Mouse (Mus musculus) neural tube, embryonic 12.5 days (tissue): Measurements from ENCODE around the gene Sox6. TPM values are rescaled to one million over a fixed set of nuclear protein-coding genes. Genes with fewer than 3 reads are reported as not detected.

Experiments
- ATAC-seq: fragments of 200-750 bp; cut with Nextera tagmentation; 2 replicates; pipeline ENCODE4 v1.8.0; 2017; ENCODE audit warnings: low read depth, mild to moderate bottlenecking, moderate TSS enrichment, moderate library complexity; ENCODE audit not compliant: low FRiP score
- H3K27ac ChIP-seq: fragments of 300-500 bp; sonication (generic); 2 replicates; pipeline ENCODE4 v1.5.1; 2016
- H3K27me3 ChIP-seq: fragments of 300-500 bp; sonication (generic); replicated peaks from 2 replicates; pipeline ENCODE4 v1.6.1; 2016; ENCODE audit warnings: mild to moderate bottlenecking
- H3K36me3 ChIP-seq: fragments of 300-500 bp; sonication (generic); 2 replicates; pipeline ENCODE4 v1.6.1; 2016; ENCODE audit warnings: mild to moderate bottlenecking
- H3K4me1 ChIP-seq: fragments of 300-500 bp; sonication (generic); 2 replicates; pipeline ENCODE4 v1.6.1; 2016
- H3K4me2 ChIP-seq: fragments of 300-500 bp; sonication (generic); replicated peaks from 2 replicates; pipeline ENCODE4 v1.6.1; 2016; ENCODE audit warnings: mild to moderate bottlenecking
- H3K4me3 ChIP-seq: fragments of 300-500 bp; sonication (generic); 2 replicates; pipeline ENCODE4 v1.5.1; 2016
- H3K9ac ChIP-seq: fragments of 300-500 bp; sonication (generic); 2 replicates; pipeline ENCODE4 v1.6.1; 2016; ENCODE audit warnings: mild to moderate bottlenecking
- H3K9me3 ChIP-seq: fragments of 300-500 bp; sonication (generic); 2 replicates; pipeline ENCODE4 v1.6.1; 2016; ENCODE audit warnings: mild to moderate bottlenecking
- WGBS: fragments of 180-500 bp; shearing (Covaris S2); methylation state at CpG from one replicate; pipeline ENCODE4 v1.1.7; 2016; 5-methylcytosine and 5-hydroxymethylcytosine counted together
- polyA plus RNA-seq: library from polyadenylated mRNA; unstranded; fragments of >200 nt; fragmentation: Nextera tagmentation; extraction: Ambion mirVana; gene quantifications from 2 replicates; pipeline ENCODE4 v1.2.1, GENCODE M21; 2016

Sox6 gene
- polyA plus RNA-seq, 1 experiment from 2014 or later, result 74.2 TPM

- Histone ChIP-seq H3K9ac (no peak overlapping the region), H3K27me3 (no peaks in the 10 kb centered on the region), H3K9me3 (no peaks in the 10 kb centered on the region), H3K4me2 (no peak overlapping the region), H3K4me3 (no peak overlapping the region), H3K4me1 (peaks cover 8% of the 10 kb centered on the region), H3K27ac (no peak overlapping the region), H3K36me3 (no peaks in the 10 kb centered on the region)
- ATAC-seq, result no peak
- WGBS, result 88% methylated on average over 2 of the region's 2 CpGs
Measured at GRCm38 (mm10) chr7:115872903-115873302, 165.7 kb downstream of the Sox6 start.

GRCm38 (mm10) chr7:115868504-115868903 lies 170.1 kb downstream of the Sox6 start:
- ATAC-seq, result no peak
- Histone ChIP-seq H3K4me1 (peaks cover 30% of the 10 kb centered on the region), H3K4me3 (no peak overlapping the region), H3K9me3 (no peaks in the 10 kb centered on the region), H3K9ac (no peak overlapping the region), H3K27ac (no peak overlapping the region), H3K36me3 (no peaks in the 10 kb centered on the region), H3K27me3 (no peaks in the 10 kb centered on the region), H3K4me2 (no peak overlapping the region)
- WGBS, result 64% methylated on average over 2 of the region's 2 CpGs

DNA sequence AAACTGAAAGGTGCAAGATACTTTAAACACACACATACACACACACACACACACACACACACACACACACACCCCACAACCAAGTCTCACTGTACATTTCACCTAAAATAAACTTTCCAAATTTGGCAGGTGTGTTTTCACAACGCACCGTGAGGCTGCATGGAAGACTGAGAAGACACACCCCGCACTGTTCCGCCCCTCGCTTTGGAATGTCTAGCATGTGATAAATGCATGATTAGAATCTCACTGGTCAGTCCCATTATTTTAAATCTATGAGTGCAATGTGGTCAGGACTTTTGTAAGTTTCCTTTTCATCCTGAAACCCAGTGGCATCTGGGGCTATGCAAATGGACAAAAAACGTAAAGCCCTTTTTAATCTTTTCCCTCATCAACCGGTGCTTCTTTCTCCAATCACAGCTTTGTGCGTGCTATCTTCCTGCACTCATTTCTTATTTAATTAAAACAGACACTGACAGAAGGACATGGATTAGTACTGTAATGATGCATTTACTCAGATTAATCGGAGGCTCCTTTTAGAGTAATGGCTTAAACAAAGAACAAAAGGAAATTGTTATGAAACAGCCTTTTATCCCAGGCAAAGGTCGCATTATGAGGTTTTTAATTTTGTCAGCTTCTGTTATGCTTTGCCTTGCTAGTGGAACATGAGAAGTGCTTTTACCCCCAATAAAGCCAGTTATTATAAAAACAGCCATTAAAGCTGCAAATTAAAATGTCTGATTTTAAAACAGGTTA lies 170.9 kb downstream of the Sox6 start:
- H3K36me3 ChIP-seq, result no peaks in the 10 kb centered on the region
- no peak overlapping the region for H3K4me3 ChIP-seq
- no peak overlapping the region for H3K27ac ChIP-seq
- H3K9me3 ChIP-seq, result no peaks in the 10 kb centered on the region
- no peaks in the 10 kb centered on the region for H3K27me3 ChIP-seq
- WGBS, result 19% methylated on average over 10 of the region's 10 CpGs
- no peak for ATAC-seq
- peak overlapping the region; percentile 30 for H3K4me2 ChIP-seq
- H3K4me1 ChIP-seq, result peaks cover 30% of the 10 kb centered on the region
- H3K9ac ChIP-seq, result no peak overlapping the region

- H3K4me3 ChIP-seq, result no peak overlapping the region
- no peak overlapping the region for H3K9ac ChIP-seq
- ATAC-seq, result no peak
- H3K4me1 ChIP-seq, result peaks cover 30% of the 10 kb centered on the region
- no peaks in the 10 kb centered on the region for H3K9me3 ChIP-seq
- H3K4me2 ChIP-seq, result peak overlapping the region; percentile 31; the same call in 1 of the 2 replicates
- no peaks in the 10 kb centered on the region for H3K36me3 ChIP-seq
- WGBS, result 14% methylated on average over 9 of the region's 9 CpGs
- H3K27me3 ChIP-seq, result no peaks in the 10 kb centered on the region
- no peak overlapping the region for H3K27ac ChIP-seq
Measured at GRCm38 (mm10) chr7:115866698-115867500, 171.7 kb downstream of the Sox6 start.

GRCm38 (mm10) chr7:115865979-115866697 lies 172.5 kb downstream of the Sox6 start:
- Histone ChIP-seq H3K4me2 (peak overlapping the region; percentile 31; the same call in 1 of the 2 replicates), H3K9ac (no peak overlapping the region), H3K4me1 (peaks cover 30% of the 10 kb centered on the region), H3K9me3 (no peaks in the 10 kb centered on the region), H3K4me3 (no peak overlapping the region), H3K36me3 (no peaks in the 10 kb centered on the region), H3K27ac (no peak overlapping the region), H3K27me3 (no peaks in the 10 kb centered on the region)
- WGBS, result 7% methylated on average over 9 of the region's 9 CpGs
- ATAC-seq, result 0 out of 2 replicates have a peak, but pooled peaks have one; percentile 41

GRCm38 (mm10) chr7:115865231-115865630 lies 173.4 kb downstream of the Sox6 start:
- H3K4me2 ChIP-seq, result no peak overlapping the region
- no peaks in the 10 kb centered on the region for H3K36me3 ChIP-seq
- H3K27me3 ChIP-seq, result no peaks in the 10 kb centered on the region
- H3K4me1 ChIP-seq, result peaks cover 30% of the 10 kb centered on the region
- H3K9ac ChIP-seq, result no peak overlapping the region
- no peaks in the 10 kb centered on the region for H3K9me3 ChIP-seq
- H3K27ac ChIP-seq, result no peak overlapping the region
- no peak for ATAC-seq
- 33% methylated on average over 6 of the region's 6 CpGs for WGBS
- no peak overlapping the region for H3K4me3 ChIP-seq

DNA sequence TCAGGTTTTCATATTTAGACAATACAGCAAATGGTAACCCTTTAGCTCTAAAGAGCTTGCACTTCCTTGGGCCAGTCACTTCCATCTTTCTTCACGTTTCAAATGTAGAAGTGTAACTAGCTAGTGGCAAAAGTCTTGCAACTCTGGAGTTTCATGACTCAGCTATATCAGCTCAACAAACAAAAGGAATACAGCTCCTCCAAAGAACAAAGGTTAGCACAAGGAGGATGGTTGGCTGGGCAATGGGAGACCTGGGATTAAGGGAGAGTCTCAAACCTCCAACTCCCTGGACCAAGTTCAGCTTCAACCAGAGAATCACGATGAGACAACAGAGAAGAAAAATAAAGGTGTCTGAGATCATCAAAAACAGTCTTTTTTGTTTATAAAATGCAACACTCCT lies 174.2 kb downstream of the Sox6 start:
- ATAC-seq, result no peak
- no peak overlapping the region for H3K27ac ChIP-seq

GRCm38 (mm10) chr7:115859691-115860401 lies 178.8 kb downstream of the Sox6 start:
- Histone ChIP-seq H3K9me3 (no peaks in the 10 kb centered on the region), H3K4me1 (no peaks in the 10 kb centered on the region), H3K4me2 (no peak overlapping the region), H3K36me3 (no peaks in the 10 kb centered on the region), H3K27me3 (no peaks in the 10 kb centered on the region), H3K27ac (no peak overlapping the region), H3K4me3 (no peak overlapping the region), H3K9ac (no peak overlapping the region)
- ATAC-seq, result no peak
- 53% methylated on average over 9 of the region's 9 CpGs for WGBS

More for the DNA sequence above, 174.2 kb downstream of the Sox6 start:
- no peaks in the 10 kb centered on the region for H3K36me3 ChIP-seq
- 39% methylated on average over 2 of the region's 2 CpGs for WGBS
- H3K9ac ChIP-seq, result no peak overlapping the region
- no peak overlapping the region for H3K4me2 ChIP-seq
- no peaks in the 10 kb centered on the region for H3K27me3 ChIP-seq
- peaks cover 30% of the 10 kb centered on the region for H3K4me1 ChIP-seq
- no peak overlapping the region for H3K4me3 ChIP-seq
- no peaks in the 10 kb centered on the region for H3K9me3 ChIP-seq

DNA sequence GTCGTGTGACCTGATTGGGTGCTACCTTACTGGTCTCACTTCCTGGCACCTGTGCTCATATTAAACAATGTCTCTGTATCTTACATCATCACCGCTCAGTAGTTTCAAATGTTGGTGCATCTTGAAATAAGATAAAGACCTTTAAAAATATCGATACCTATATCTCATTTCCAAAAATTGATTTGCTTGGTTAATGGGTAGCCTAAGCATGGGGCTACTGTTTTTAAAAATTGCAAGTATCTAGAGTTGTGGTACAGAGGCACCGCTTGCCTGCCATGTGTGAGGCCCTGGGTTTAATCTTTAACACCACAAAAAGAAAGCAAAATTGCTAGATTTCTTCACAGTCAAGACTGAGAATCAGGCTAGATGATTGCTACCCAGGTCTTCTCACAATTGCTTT lies 187.5 kb downstream of the Sox6 start:
- WGBS, result 91% methylated on average over 4 of the region's 4 CpGs
- H3K4me1 ChIP-seq, result no peaks in the 10 kb centered on the region
- no peak overlapping the region for H3K9ac ChIP-seq
- no peaks in the 10 kb centered on the region for H3K36me3 ChIP-seq
- no peaks in the 10 kb centered on the region for H3K9me3 ChIP-seq
- no peak for ATAC-seq
- no peak overlapping the region for H3K4me3 ChIP-seq
- no peak overlapping the region for H3K27ac ChIP-seq
- H3K4me2 ChIP-seq, result no peak overlapping the region
- no peaks in the 10 kb centered on the region for H3K27me3 ChIP-seq

GRCm38 (mm10) chr7:115845791-115846366 lies 192.7 kb downstream of the Sox6 start:
- no peak overlapping the region for H3K4me3 ChIP-seq
- H3K36me3 ChIP-seq, result no peaks in the 10 kb centered on the region
- no peaks in the 10 kb centered on the region for H3K9me3 ChIP-seq
- no peaks in the 10 kb centered on the region for H3K4me1 ChIP-seq
- no peak overlapping the region for H3K27ac ChIP-seq
- no peak overlapping the region for H3K4me2 ChIP-seq
- ATAC-seq, result no peak
- H3K9ac ChIP-seq, result no peak overlapping the region
- H3K27me3 ChIP-seq, result no peaks in the 10 kb centered on the region
- WGBS, result 92% methylated on average over 4 of the region's 4 CpGs

GRCm38 (mm10) chr7:115844910-115845309 lies 193.7 kb downstream of the Sox6 start:
- Histone ChIP-seq H3K4me3 (no peak overlapping the region), H3K4me1 (no peaks in the 10 kb centered on the region), H3K27me3 (no peaks in the 10 kb centered on the region), H3K36me3 (no peaks in the 10 kb centered on the region), H3K9ac (no peak overlapping the region), H3K9me3 (no peaks in the 10 kb centered on the region), H3K4me2 (no peak overlapping the region), H3K27ac (no peak overlapping the region)
- 92% methylated on average over 3 of the region's 3 CpGs for WGBS
- no peak for ATAC-seq
